8 mouse cellular contexts compared by ENCODE assay signal in genomic region chr1:79697382-79697781, GRCm38 (mm10). TPM values are rescaled to one million over a fixed set of nuclear protein-coding genes. Genes with fewer than 3 reads are reported as not detected.
A peak's percentile ranks its signal among the peaks of the same experiment; 100 is the strongest.
DNase-seq lines count a peak whose midpoint lies in the region; ATAC-seq and TF ChIP-seq lines count a peak whose summit lies in the region.

No protein-coding gene starts in this region.

- H3K9ac ChIP-seq in heart, postnatal 0 days (replicated peaks; ENCODE audit: low read depth, low read length), result no peak overlapping the region
- H3K9ac ChIP-seq in midbrain, postnatal 0 days (replicated peaks; ENCODE audit: low read length, poor library complexity, severe bottlenecking), result no peak overlapping the region

- ATAC-seq in heart, postnatal 0 days (ENCODE audit: insufficient read depth, low read depth), result peak; percentile 36; the same call in 1 of the 2 replicates
- ATAC-seq in midbrain, postnatal 0 days (ENCODE audit: low FRiP score), result peak; percentile 69

- DNase-seq in layer of hippocampus, adult 11-12 months (ENCODE audit: low spot score), result peak; percentile 40
- no peak for DNase-seq in layer of hippocampus, adult 9-10 months (ENCODE audit: low spot score)
- peak; percentile 21 for DNase-seq in embryo, embryonic 10.5 days (ENCODE audit: low spot score)
- peak; percentile 12 for DNase-seq in heart, postnatal 0 days (ENCODE audit: low spot score)
- DNase-seq in left cerebral cortex, postnatal 4 days, result peak; percentile 54
- peak; percentile 85 for DNase-seq in midbrain, postnatal 0 days (ENCODE audit: low spot score)
- DNase-seq in ovary, postnatal 14 days (ENCODE audit: low spot score), result no peak
- DNase-seq in spleen, adult 18-20 months, result no peak

- no peaks in the 10 kb centered on the region for H3K4me1 ChIP-seq in heart, postnatal 0 days (ENCODE audit: control insufficient read depth, insufficient read depth)
- no peaks in the 10 kb centered on the region for H3K4me1 ChIP-seq in midbrain, postnatal 0 days (ENCODE audit: insufficient read depth, low read length)

- intact Hi-C loops in left cerebral cortex, postnatal 4 days (cut with DNase I), result no loop called here

- 44% methylated on average over 9 of the region's 9 CpGs for WGBS in heart, postnatal 0 days
- WGBS in midbrain, postnatal 0 days, result 33% methylated on average over 9 of the region's 9 CpGs

- no peaks in the 10 kb centered on the region for H3K27me3 ChIP-seq in heart, postnatal 0 days (ENCODE audit: control insufficient read depth, insufficient read depth, low read length)
- no peaks in the 10 kb centered on the region for H3K27me3 ChIP-seq in midbrain, postnatal 0 days (ENCODE audit: insufficient read depth, low read length)

- no peak for TF ChIP-seq CTCF in heart, postnatal 0 days (IDR thresholded peaks at IDR 0.05; ENCODE audit: low read depth)
- TF ChIP-seq CTCF in midbrain, postnatal 0 days (IDR thresholded peaks at IDR 0.05), result no peak

- TF ChIP-seq EP300 in heart, postnatal 0 days (IDR thresholded peaks at IDR 0.05; ENCODE audit: low read depth), result no peak

- H3K4me2 ChIP-seq in heart, postnatal 0 days (ENCODE audit: low read depth, low read length), result no peak overlapping the region
- no peak overlapping the region for H3K4me2 ChIP-seq in midbrain, postnatal 0 days (ENCODE audit: low read depth, low read length, poor library complexity, severe bottlenecking)

- no peaks in the 10 kb centered on the region for H3K9me3 ChIP-seq in heart, postnatal 0 days (replicated peaks; ENCODE audit: control insufficient read depth, low read length)
- no peaks in the 10 kb centered on the region for H3K9me3 ChIP-seq in midbrain, postnatal 0 days (ENCODE audit: low read length)

- no peak overlapping the region for H3K4me3 ChIP-seq in heart, postnatal 0 days (ENCODE audit: low read depth, low read length)
- no peak overlapping the region for H3K4me3 ChIP-seq in midbrain, postnatal 0 days (ENCODE audit: low read depth, low read length)

- H3K36me3 ChIP-seq in heart, postnatal 0 days (replicated peaks; ENCODE audit: control insufficient read depth, insufficient read depth, low read length), result peaks cover 17% of the 10 kb centered on the region; the same call in 1 of the 2 replicates
- 0 out of 2 replicates have a peak, but pooled peaks cover 5% of the 10 kb centered on the region for H3K36me3 ChIP-seq in midbrain, postnatal 0 days (ENCODE audit: insufficient read depth, low read length)

- no peak overlapping the region for H3K27ac ChIP-seq in heart, postnatal 0 days (ENCODE audit: low read depth)
- no peak overlapping the region for H3K27ac ChIP-seq in midbrain, postnatal 0 days (ENCODE audit: low read depth, low read length)

RNA-seq across cellular contexts. Expression of gene Ap1s3, which starts 25.6 kb away (rescaled TPM):
- 0.77 TPM in 1 of 2 replicates, not detected in the other for total RNA-seq in heart, postnatal 0 days (2014; rRNA removed; ENCODE audit: low replicate concordance)
- 0.60 and 0.94 TPM in 2 replicates for polyA plus RNA-seq in heart, postnatal 0 days (2015; fragmentation: Nextera tagmentation; extraction: Ambion mirVana)
- 1 to 10 TPM; 1.6 to 2.8 TPM for total RNA-seq in left cerebral cortex, postnatal 4 days (2021)
- 0.57 and 0.82 TPM in 2 replicates for total RNA-seq in midbrain, postnatal 0 days (2014; rRNA removed)
- 0.12 and 0.35 TPM in 2 replicates for polyA plus RNA-seq in midbrain, postnatal 0 days (2015; fragmentation: Nextera tagmentation; extraction: Ambion mirVana)

Comparison
In these comparisons a context has a peak if more than half of its experiments do, and no peak if none do; other contexts are left out.
1. DNase-seq: peak in layer of hippocampus, adult 11-12 months (single experiment), embryo, embryonic 10.5 days (single experiment), heart, postnatal 0 days (single experiment), left cerebral cortex, postnatal 4 days (single experiment) and midbrain, postnatal 0 days (single experiment); none in layer of hippocampus, adult 9-10 months (single experiment), ovary, postnatal 14 days (single experiment) and spleen, adult 18-20 months (0 of 2).